Mouse (Mus musculus) erythroblast, embryonic 14.5 days (primary cell): ENCODE data around the gene C1ql2. TPM values are rescaled to one million over a fixed set of nuclear protein-coding genes. Genes with fewer than 3 reads are reported as not detected.

Source experiments
- H3K27me3 ChIP-seq: 2 replicates; pipeline ENCODE4 v1.6.1; 2012; ENCODE audit warnings: inconsistent platforms; ENCODE audit not compliant: control insufficient read depth
- H3K36me3 ChIP-seq: 2 replicates; pipeline ENCODE4 v1.6.1; 2012; ENCODE audit warnings: mild to moderate bottlenecking, inconsistent platforms; ENCODE audit not compliant: control insufficient read depth
- H3K4me1 ChIP-seq: 2 replicates; pipeline ENCODE4 v1.6.1; 2012; ENCODE audit warnings: inconsistent platforms; ENCODE audit not compliant: control insufficient read depth
- H3K4me3 ChIP-seq: replicated peaks from 2 replicates; pipeline ENCODE3; 2012; ENCODE audit warnings: moderate library complexity, mild to moderate bottlenecking, inconsistent platforms
- H3K9me3 ChIP-seq: 2 replicates; pipeline ENCODE4 v1.6.1; 2012; ENCODE audit warnings: low read length, inconsistent platforms, mixed read lengths; ENCODE audit not compliant: control insufficient read depth
- GATA1 ChIP-seq: IDR thresholded peaks from 2 replicates; pipeline ENCODE4 v1.6.1; 2012; ENCODE audit warnings: low read length, inconsistent platforms, mixed read lengths
- TAL1 ChIP-seq: IDR thresholded peaks from 3 replicates; pipeline ENCODE4 v1.6.1; 2012; ENCODE audit warnings: low read length, inconsistent platforms, mixed read lengths
- polyA plus RNA-seq: library from polyadenylated mRNA; stranded (reverse); fragments of >175 nt; gene quantifications from 2 replicates; pipeline ENCODE4 v1.2.3, GENCODE M21; 2012

The C1ql2 gene
- polyA plus RNA-seq, 1 experiment: not detected

DNA sequence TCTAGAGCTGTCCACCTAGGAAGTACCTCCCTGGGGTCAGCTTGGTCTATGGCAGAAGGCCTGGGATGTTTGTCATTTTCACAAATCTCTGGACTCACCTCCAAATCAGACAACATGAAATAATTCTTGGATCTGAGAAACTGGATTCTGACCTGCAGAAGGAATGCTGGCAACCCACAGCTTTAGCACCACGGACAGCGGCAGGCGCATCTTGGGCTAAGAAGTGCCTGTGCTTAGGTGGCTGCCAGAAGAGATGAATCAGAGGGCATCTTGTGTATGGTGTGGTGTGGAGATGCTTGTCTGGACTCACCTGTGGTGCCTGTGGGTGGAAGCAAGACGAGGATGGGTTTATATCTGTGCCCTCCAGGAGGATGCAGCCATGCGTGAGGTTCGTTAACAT, 8.5 kb upstream of the C1ql2 start:
- TF ChIP-seq TAL1 (no peak), GATA1 (no peak)

DNA sequence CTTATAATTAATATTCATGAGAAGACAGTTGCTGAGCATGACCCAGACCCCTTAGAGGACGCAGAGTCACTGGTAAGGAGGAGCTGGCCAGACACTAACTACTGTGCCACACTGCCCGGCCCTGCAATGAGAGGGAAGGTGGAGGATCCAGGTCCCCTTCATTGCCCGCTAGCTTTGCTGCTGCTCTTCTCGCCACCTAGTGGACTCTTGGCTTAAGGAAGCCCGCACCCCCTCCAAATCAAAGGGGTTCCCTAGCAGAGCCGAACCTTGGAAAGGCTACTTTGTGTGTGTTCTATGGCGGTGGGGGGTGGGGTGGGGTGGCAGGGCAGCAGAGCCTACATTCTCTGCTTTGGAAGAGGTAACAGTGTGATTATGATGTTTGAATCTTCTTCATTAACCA, 2.4 kb upstream of the C1ql2 start:
- no peaks in the 10 kb centered on the region for H3K36me3 ChIP-seq
- no peaks in the 10 kb centered on the region for H3K9me3 ChIP-seq
- peaks cover 62% of the 10 kb centered on the region for H3K27me3 ChIP-seq
- H3K4me3 ChIP-seq: no peak overlapping the region
- no peak for TF ChIP-seq GATA1
- H3K4me1 ChIP-seq: no peaks in the 10 kb centered on the region

More for the DNA sequence above, 8.5 kb upstream of the C1ql2 start:
- no peaks in the 10 kb centered on the region for H3K9me3 ChIP-seq
- H3K4me1 ChIP-seq: no peaks in the 10 kb centered on the region
- no peak overlapping the region for H3K4me3 ChIP-seq
- H3K36me3 ChIP-seq: no peaks in the 10 kb centered on the region
- peaks cover 10% of the 10 kb centered on the region for H3K27me3 ChIP-seq

DNA sequence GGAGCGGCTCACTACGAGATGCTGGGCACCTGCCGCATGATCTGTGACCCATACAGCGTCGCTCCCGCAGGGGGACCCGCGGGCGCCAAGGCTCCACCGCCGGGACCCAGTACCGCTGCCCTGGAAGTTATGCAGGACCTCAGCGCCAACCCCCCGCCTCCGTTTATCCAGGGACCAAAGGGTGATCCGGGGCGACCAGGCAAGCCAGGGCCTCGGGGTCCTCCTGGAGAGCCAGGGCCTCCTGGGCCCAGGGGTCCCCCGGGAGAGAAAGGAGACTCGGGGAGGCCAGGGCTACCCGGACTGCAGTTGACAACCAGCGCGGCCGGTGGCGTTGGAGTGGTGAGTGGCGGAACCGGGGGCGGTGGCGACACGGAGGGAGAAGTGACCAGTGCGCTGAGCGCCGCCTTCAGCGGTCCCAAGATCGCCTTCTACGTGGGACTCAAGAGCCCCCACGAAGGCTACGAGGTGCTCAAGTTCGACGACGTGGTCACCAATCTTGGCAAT, 842 bp downstream of the C1ql2 start:
- H3K27me3 ChIP-seq: peaks cover 79% of the 10 kb centered on the region
- no peaks in the 10 kb centered on the region for H3K36me3 ChIP-seq
- H3K4me1 ChIP-seq: no peaks in the 10 kb centered on the region
- H3K9me3 ChIP-seq: no peaks in the 10 kb centered on the region
- H3K4me3 ChIP-seq: no peak overlapping the region
- TF ChIP-seq TAL1: no peak

DNA sequence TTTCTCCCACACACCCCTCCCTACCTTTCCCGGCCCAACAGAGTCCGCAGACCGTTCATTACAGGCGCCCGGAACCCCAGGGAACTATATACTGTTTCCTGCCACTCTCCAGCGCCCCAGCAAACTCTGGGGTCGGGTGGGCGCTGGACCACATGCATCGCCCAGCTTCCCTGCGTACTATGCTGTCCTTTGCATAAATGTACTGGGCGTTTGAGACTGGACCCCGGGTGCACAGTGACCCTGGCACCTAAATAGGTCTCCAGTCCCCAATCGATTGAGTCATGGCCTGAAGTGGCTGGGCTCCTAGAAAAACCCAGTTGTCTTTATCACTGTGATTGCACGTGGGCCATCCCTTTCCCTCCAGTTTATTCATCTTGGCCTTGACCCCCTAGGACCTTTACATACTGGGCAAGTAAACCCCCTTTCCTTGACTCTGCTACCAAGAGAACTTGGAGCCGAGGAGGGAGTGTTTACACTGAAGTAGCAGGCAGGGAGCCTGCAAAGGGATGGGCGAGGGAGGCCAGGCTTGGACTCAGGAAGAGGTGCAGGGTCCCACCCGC, 1.5 kb downstream of the C1ql2 start:
- Histone ChIP-seq H3K4me3 (no peak overlapping the region), H3K4me1 (no peaks in the 10 kb centered on the region), H3K9me3 (no peaks in the 10 kb centered on the region), H3K36me3 (no peaks in the 10 kb centered on the region), H3K27me3 (peaks cover 76% of the 10 kb centered on the region)
- no peak for TF ChIP-seq TAL1
- no peak for TF ChIP-seq GATA1

DNA sequence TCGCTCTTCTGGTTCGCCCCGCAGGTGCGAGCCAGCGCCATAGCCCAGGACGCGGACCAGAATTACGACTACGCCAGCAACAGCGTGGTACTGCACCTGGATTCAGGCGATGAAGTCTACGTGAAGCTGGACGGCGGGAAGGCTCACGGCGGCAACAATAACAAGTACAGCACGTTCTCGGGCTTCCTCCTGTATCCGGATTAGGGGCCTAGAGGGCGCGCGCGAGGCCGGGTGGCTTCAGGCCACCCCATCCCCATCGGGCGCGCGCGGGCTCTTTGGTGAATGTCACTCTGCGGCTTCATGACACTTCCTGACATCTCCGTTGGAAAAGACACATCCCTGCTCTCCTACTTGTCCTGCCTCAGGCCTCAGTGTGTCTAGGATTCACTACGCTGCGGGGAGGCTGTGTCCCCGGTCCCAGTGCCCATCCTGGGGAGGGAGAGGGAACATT, 2.0 kb downstream of the C1ql2 start:
- H3K4me1 ChIP-seq: no peaks in the 10 kb centered on the region
- no peaks in the 10 kb centered on the region for H3K9me3 ChIP-seq
- no peaks in the 10 kb centered on the region for H3K36me3 ChIP-seq
- peaks cover 76% of the 10 kb centered on the region for H3K27me3 ChIP-seq
- no peak overlapping the region for H3K4me3 ChIP-seq
- no peak for TF ChIP-seq TAL1

DNA sequence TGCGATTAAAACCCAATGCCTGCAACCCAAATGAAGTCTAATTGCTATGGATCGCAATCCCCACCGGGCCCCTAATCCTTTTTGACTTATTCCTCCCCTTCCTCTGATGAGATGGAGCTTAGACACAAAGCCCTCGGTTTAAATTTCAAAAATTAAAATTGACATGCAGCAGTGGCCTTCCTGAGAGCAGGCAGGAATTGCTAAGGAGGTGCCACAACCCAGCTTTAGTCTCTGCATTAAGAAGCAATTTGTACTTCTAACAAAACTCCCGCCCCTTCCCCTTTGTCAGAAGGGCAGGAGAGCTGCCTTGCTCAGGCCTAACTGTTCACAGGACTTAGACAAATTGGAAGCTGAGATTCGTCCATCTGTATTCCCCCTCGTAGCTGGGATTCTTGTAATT, 4.6 kb downstream of the C1ql2 start:
- no peaks in the 10 kb centered on the region for H3K4me1 ChIP-seq
- H3K27me3 ChIP-seq: peaks cover 53% of the 10 kb centered on the region
- H3K4me3 ChIP-seq: no peak overlapping the region
- H3K36me3 ChIP-seq: no peaks in the 10 kb centered on the region
- no peaks in the 10 kb centered on the region; the same call in 1 of the 2 replicates for H3K9me3 ChIP-seq
- TF ChIP-seq GATA1 (no peak), TAL1 (no peak)

DNA sequence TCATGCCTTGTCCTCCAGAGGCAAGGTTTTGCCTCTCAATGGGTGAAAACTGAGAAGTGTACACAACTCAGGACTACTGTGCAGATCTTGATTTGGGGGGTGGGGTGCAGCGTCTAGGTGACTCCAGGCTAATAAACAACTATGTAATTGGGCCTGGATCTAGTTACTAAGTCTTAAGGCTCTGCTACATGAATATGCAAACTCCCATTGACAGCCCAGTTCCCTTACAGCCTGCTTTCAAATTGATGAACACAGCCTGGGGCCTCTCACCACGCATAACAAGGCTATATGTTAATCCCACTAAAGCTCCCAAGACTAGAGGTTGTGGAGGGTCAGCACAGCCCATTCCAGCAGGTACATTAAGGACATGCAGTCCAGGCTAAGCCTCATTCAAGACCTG, 14.0 kb downstream of the C1ql2 start:
- H3K9me3 ChIP-seq: no peaks in the 10 kb centered on the region
- H3K36me3 ChIP-seq: no peaks in the 10 kb centered on the region
- no peaks in the 10 kb centered on the region for H3K27me3 ChIP-seq
- no peaks in the 10 kb centered on the region for H3K4me1 ChIP-seq
- H3K4me3 ChIP-seq: no peak overlapping the region
- TF ChIP-seq GATA1 (no peak), TAL1 (no peak)

DNA sequence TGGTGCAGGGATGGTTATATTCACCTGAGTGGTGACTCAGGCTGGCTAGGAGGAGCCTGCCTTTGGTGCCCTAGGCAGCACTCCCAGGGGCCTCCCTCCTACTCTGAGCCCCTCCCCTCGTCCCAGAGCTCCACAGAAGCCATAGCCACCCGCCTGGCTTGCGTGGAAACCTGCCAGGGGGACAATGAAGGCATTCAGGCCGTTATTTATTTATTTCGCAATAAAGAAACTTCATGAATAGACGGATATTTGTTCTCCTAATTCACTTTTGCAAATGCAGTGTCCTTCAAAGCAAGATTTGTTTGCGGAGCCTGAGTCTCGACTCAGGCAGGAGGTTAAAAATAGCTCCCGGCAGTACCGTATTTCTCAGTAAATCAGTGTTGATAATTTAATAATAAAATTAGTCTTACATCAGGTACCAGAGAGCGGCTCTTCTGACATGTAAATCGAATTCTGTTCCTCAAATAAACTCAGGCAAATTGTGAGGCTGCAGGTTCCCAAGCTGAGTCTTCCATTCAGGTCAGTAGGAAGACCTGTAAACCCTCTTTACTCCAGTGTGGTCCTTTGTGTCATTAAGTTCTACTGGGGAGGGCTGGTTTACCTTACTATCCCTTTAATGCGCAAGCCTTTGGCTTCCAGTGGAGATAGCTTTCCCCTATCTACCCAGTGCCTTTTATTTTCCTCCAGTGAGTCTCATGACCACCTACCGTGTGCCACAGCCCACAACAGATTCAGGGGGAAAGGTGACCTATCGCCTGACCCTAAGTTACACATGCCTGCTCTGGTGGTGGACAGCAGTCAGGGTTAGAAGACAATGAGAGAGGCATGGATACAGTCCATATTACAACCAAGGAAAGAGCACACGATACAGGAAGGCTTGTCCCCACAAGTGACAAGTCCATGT, 17.2 kb downstream of the C1ql2 start:
- TF ChIP-seq TAL1 (no peak), GATA1 (no peak)

DNA sequence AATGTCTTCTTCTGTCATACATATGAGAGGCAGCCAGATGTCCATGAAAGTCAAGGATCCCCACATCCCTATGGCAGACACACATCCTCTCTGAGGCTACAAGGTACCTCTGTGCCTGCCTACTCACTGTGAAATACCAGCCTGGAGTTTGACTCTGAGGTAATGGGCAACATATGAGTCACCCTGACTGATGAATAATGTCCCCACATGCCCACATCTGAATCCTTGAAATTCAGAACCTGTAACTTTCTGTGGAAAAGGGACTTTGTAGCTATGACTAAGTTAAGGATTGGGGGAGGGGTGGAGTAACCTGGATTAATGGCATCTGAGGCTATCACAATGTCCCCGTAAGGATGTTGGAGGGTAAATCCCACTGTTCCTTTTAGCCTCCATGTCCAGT, 23.3 kb downstream of the C1ql2 start:
- Histone ChIP-seq H3K4me3 (no peak overlapping the region), H3K4me1 (no peaks in the 10 kb centered on the region), H3K9me3 (no peaks in the 10 kb centered on the region), H3K36me3 (no peaks in the 10 kb centered on the region), H3K27me3 (no peaks in the 10 kb centered on the region)
- TF ChIP-seq TAL1 (no peak), GATA1 (no peak)

More for the DNA sequence above, 17.2 kb downstream of the C1ql2 start:
- Histone ChIP-seq H3K36me3 (no peaks in the 10 kb centered on the region), H3K4me1 (no peaks in the 10 kb centered on the region), H3K4me3 (no peak overlapping the region), H3K27me3 (no peaks in the 10 kb centered on the region), H3K9me3 (no peaks in the 10 kb centered on the region)
